Mouse (Mus musculus): ENCODE data around the gene Hgd. TPM values are rescaled to one million over a fixed set of nuclear protein-coding genes. Genes with fewer than 3 reads are reported as not detected.

The Hgd gene
- total RNA-seq, 4 experiments from 2014 or later, result not detected

GRCm38 (mm10) chr16:37665394-37665935 is 85.5 kb downstream of the Hgd start:
- no peak for DNase-seq (ENCODE audit: low spot score in 2 of 2)

GRCm38 (mm10) chr16:37670666-37671283 is 90.8 kb downstream of the Hgd start:
- DNase-seq (ENCODE audit: low spot score in 2 of 2), result no peak

- DNase-seq (ENCODE audit: low spot score in 2 of 2), result no peak
Measured at GRCm38 (mm10) chr16:37675326-37675725, 95.4 kb downstream of the Hgd start.

- peak; percentile 57 to 72 for DNase-seq (ENCODE audit: low spot score in 2 of 2)
Measured at GRCm38 (mm10) chr16:37676024-37676676, 96.2 kb downstream of the Hgd start.

- DNase-seq (ENCODE audit: low spot score in 2 of 2), result no peak
Measured at GRCm38 (mm10) chr16:37676677-37677072, 96.7 kb downstream of the Hgd start.

GRCm38 (mm10) chr16:37677586-37677985 is 97.6 kb downstream of the Hgd start:
- no peak for DNase-seq (ENCODE audit: low spot score in 2 of 2)

- DNase-seq (ENCODE audit: low spot score in 2 of 2), result no peak
Measured at GRCm38 (mm10) chr16:37680216-37680615, 100.3 kb downstream of the Hgd start.

- DNase-seq (ENCODE audit: low spot score in 2 of 2), result no peak
Measured at GRCm38 (mm10) chr16:37680831-37681230, 100.9 kb downstream of the Hgd start.

Other genes starting within 250 kb of the Hgd start
- 100 to 1,000 TPM; 107 to 127 (median 117) TPM for gene Stxbp5l, start 195.2 kb upstream of the Hgd start, total RNA-seq (2022)
- gene Gtf2e1, start 40.4 kb upstream of the Hgd start, total RNA-seq (2022), result 10 to 100 TPM; 14.7 to 16.6 (median 16.1) TPM
- gene Rabl3, start 40.3 kb upstream of the Hgd start, total RNA-seq (2022), result 10 to 100 TPM in 3 of 4 experiments, 1 to 10 TPM in 1; 9.4 to 12.0 (median 11.1) TPM
- gene Ndufb4, start 74.3 kb downstream of the Hgd start, total RNA-seq (2022), result 10 to 100 TPM; 62.1 to 83.1 (median 75.9) TPM
- gene Fstl1, start 196.7 kb downstream of the Hgd start, total RNA-seq (2022), result 10 to 100 TPM; 31.0 to 39.0 (median 36.1) TPM

All from left cerebral cortex, adult 8-10 months (tissue).